Mouse (Mus musculus): ENCODE measurements around the gene Tas1r1. TPM values are rescaled to one million over a fixed set of nuclear protein-coding genes. Genes with fewer than 3 reads are reported as not detected.

Gene Tas1r1
- polyA plus RNA-seq, 1 experiment, result 0.27 TPM

- peak overlapping the region; percentile 97 for H3ac ChIP-seq (ENCODE audit: control insufficient read depth, insufficient read length, low read depth)
- no peaks in the 10 kb centered on the region for H3K27me3 ChIP-seq (ENCODE audit: control insufficient read depth, insufficient read depth, insufficient read length)
- H3K79me2 ChIP-seq (ENCODE audit: control insufficient read depth, insufficient read depth), result peaks cover 43% of the 10 kb centered on the region
- H3K4me3 ChIP-seq (ENCODE audit: insufficient read depth, poor library complexity, severe bottlenecking), result peak overlapping the region; percentile 76
- TF ChIP-seq CEBPB (IDR thresholded peaks at IDR 0.05; ENCODE audit: low read depth) (no peak), MYOG (IDR thresholded peaks at IDR 0.05; ENCODE audit: control insufficient read depth, extremely low read depth, insufficient read length) (no peak), CTCF (IDR thresholded peaks at IDR 0.05; ENCODE audit: control insufficient read depth, insufficient read depth, insufficient read length) (no peak), USF1 (IDR thresholded peaks at IDR 0.05; ENCODE audit: low read depth) (no peak), MAX (IDR thresholded peaks at IDR 0.05) (no peak), MYOD1 (IDR thresholded peaks at IDR 0.05; ENCODE audit: control insufficient read depth, insufficient read length, low read depth) (no peak), FOSL1 (IDR thresholded peaks at IDR 0.05; ENCODE audit: insufficient read depth, low read length, poor library complexity, severe bottlenecking) (no peak)
- H3K79me3 ChIP-seq (ENCODE audit: low read depth), result peaks cover 9% of the 10 kb centered on the region
- H3K36me3 ChIP-seq (ENCODE audit: control insufficient read depth, insufficient read depth), result peaks cover 30% of the 10 kb centered on the region
Observed at GRCm38 (mm10) chr4:151995371-151996172, 42.8 kb downstream of the Tas1r1 start.

- TF ChIP-seq CTCF (IDR thresholded peaks at IDR 0.05; ENCODE audit: control insufficient read depth, insufficient read depth, insufficient read length), result no peak
- TF ChIP-seq MAX (IDR thresholded peaks at IDR 0.05), result no peak
- TF ChIP-seq CEBPB (IDR thresholded peaks at IDR 0.05; ENCODE audit: low read depth), result no peak
- TF ChIP-seq USF1 (IDR thresholded peaks at IDR 0.05; ENCODE audit: low read depth), result no peak
- TF ChIP-seq MYOD1 (IDR thresholded peaks at IDR 0.05; ENCODE audit: control insufficient read depth, insufficient read length, low read depth), result no peak
- no peak for TF ChIP-seq MYOG (IDR thresholded peaks at IDR 0.05; ENCODE audit: control insufficient read depth, extremely low read depth, insufficient read length)
- no peak for TF ChIP-seq FOSL1 (IDR thresholded peaks at IDR 0.05; ENCODE audit: insufficient read depth, low read length, poor library complexity, severe bottlenecking)
- H3ac ChIP-seq (ENCODE audit: control insufficient read depth, insufficient read length, low read depth), result peak overlapping the region; percentile 97
Observed at GRCm38 (mm10) chr4:151994228-151995171, 43.9 kb downstream of the Tas1r1 start.

GRCm38 (mm10) chr4:151993035-151993434, 45.3 kb downstream of the Tas1r1 start:
- Histone ChIP-seq H3K79me2 (ENCODE audit: control insufficient read depth, insufficient read depth) (peaks cover 60% of the 10 kb centered on the region), H3K27me3 (ENCODE audit: control insufficient read depth, insufficient read depth, insufficient read length) (no peaks in the 10 kb centered on the region), H3K4me3 (ENCODE audit: insufficient read depth, poor library complexity, severe bottlenecking) (no peak overlapping the region), H3K79me3 (ENCODE audit: low read depth) (peaks cover 9% of the 10 kb centered on the region), H3ac (ENCODE audit: control insufficient read depth, insufficient read length, low read depth) (no peak overlapping the region), H3K36me3 (ENCODE audit: control insufficient read depth, insufficient read depth) (peaks cover 32% of the 10 kb centered on the region)
- TF ChIP-seq MYOG (IDR thresholded peaks at IDR 0.05; ENCODE audit: control insufficient read depth, extremely low read depth, insufficient read length), result no peak
- no peak for TF ChIP-seq CTCF (IDR thresholded peaks at IDR 0.05; ENCODE audit: control insufficient read depth, insufficient read depth, insufficient read length)
- TF ChIP-seq MYOD1 (IDR thresholded peaks at IDR 0.05; ENCODE audit: control insufficient read depth, insufficient read length, low read depth), result no peak
- no peak for TF ChIP-seq USF1 (IDR thresholded peaks at IDR 0.05; ENCODE audit: low read depth)
- TF ChIP-seq CEBPB (IDR thresholded peaks at IDR 0.05; ENCODE audit: low read depth), result no peak
- no peak for TF ChIP-seq FOSL1 (IDR thresholded peaks at IDR 0.05; ENCODE audit: insufficient read depth, low read length, poor library complexity, severe bottlenecking)
- no peak for TF ChIP-seq MAX (IDR thresholded peaks at IDR 0.05)

More at GRCm38 (mm10) chr4:151994228-151995171, 43.9 kb downstream of the Tas1r1 start:
- H3K79me2 ChIP-seq (ENCODE audit: control insufficient read depth, insufficient read depth), result peaks cover 48% of the 10 kb centered on the region
- no peaks in the 10 kb centered on the region for H3K27me3 ChIP-seq (ENCODE audit: control insufficient read depth, insufficient read depth, insufficient read length)
- H3K79me3 ChIP-seq (ENCODE audit: low read depth), result peaks cover 9% of the 10 kb centered on the region
- peak overlapping the region; percentile 76 for H3K4me3 ChIP-seq (ENCODE audit: insufficient read depth, poor library complexity, severe bottlenecking)
- peaks cover 32% of the 10 kb centered on the region for H3K36me3 ChIP-seq (ENCODE audit: control insufficient read depth, insufficient read depth)

- TF ChIP-seq MYOG (IDR thresholded peaks at IDR 0.05; ENCODE audit: control insufficient read depth, extremely low read depth, insufficient read length) (no peak), CEBPB (IDR thresholded peaks at IDR 0.05; ENCODE audit: low read depth) (no peak), USF1 (IDR thresholded peaks at IDR 0.05; ENCODE audit: low read depth) (no peak), CTCF (IDR thresholded peaks at IDR 0.05; ENCODE audit: control insufficient read depth, insufficient read depth, insufficient read length) (no peak), FOSL1 (IDR thresholded peaks at IDR 0.05; ENCODE audit: insufficient read depth, low read length, poor library complexity, severe bottlenecking) (no peak), MAX (IDR thresholded peaks at IDR 0.05) (no peak)
- peaks cover 69% of the 10 kb centered on the region for H3K79me2 ChIP-seq (ENCODE audit: control insufficient read depth, insufficient read depth)
- H3K79me3 ChIP-seq (ENCODE audit: low read depth), result peaks cover 9% of the 10 kb centered on the region
- no peak overlapping the region for H3K4me3 ChIP-seq (ENCODE audit: insufficient read depth, poor library complexity, severe bottlenecking)
- H3K36me3 ChIP-seq (ENCODE audit: control insufficient read depth, insufficient read depth), result peaks cover 32% of the 10 kb centered on the region
- H3K27me3 ChIP-seq (ENCODE audit: control insufficient read depth, insufficient read depth, insufficient read length), result no peaks in the 10 kb centered on the region
- H3ac ChIP-seq (ENCODE audit: control insufficient read depth, insufficient read length, low read depth), result no peak overlapping the region
Observed at GRCm38 (mm10) chr4:151992091-151992490, 46.3 kb downstream of the Tas1r1 start.

- TF ChIP-seq CTCF (IDR thresholded peaks at IDR 0.05; ENCODE audit: control insufficient read depth, insufficient read depth, insufficient read length), result no peak
- TF ChIP-seq MYOD1 (IDR thresholded peaks at IDR 0.05; ENCODE audit: control insufficient read depth, insufficient read length, low read depth), result no peak
- Histone ChIP-seq H3K36me3 (ENCODE audit: control insufficient read depth, insufficient read depth) (peaks cover 32% of the 10 kb centered on the region), H3K27me3 (ENCODE audit: control insufficient read depth, insufficient read depth, insufficient read length) (no peaks in the 10 kb centered on the region), H3K79me2 (ENCODE audit: control insufficient read depth, insufficient read depth) (peaks cover 57% of the 10 kb centered on the region), H3K4me3 (ENCODE audit: insufficient read depth, poor library complexity, severe bottlenecking) (no peak overlapping the region), H3ac (ENCODE audit: control insufficient read depth, insufficient read length, low read depth) (peak overlapping the region; percentile 1), H3K79me3 (ENCODE audit: low read depth) (peaks cover 7% of the 10 kb centered on the region)
Observed at GRCm38 (mm10) chr4:151989110-151989488, 49.3 kb downstream of the Tas1r1 start.
